Mouse (Mus musculus) ES-E14 (cell line): ENCODE results near the gene B4galnt3. TPM values are rescaled to one million over a fixed set of nuclear protein-coding genes. Genes with fewer than 3 reads are reported as not detected.

ENCODE experiments used
- DNase-seq: peaks from one replicate; pipeline ENCODE4 v3.0.0-alpha.2; 2013; ENCODE audit warnings: low read depth, low spot score
- H3K27ac ChIP-seq: 2 replicates; pipeline ENCODE4 v1.5.1; 2012; ENCODE audit warnings: low read depth, mild to moderate bottlenecking, low read length, moderate library complexity, mixed read lengths; ENCODE audit not compliant: poor library complexity, insufficient read depth, severe bottlenecking
- H3K36me3 ChIP-seq: 2 replicates; pipeline ENCODE4 v1.6.1; 2012; ENCODE audit warnings: mild to moderate bottlenecking, low read length, moderate library complexity, mixed read lengths; ENCODE audit not compliant: control insufficient read depth, poor library complexity, insufficient read depth, severe bottlenecking
- H3K4me1 ChIP-seq, 2 experiments: fragments of 150-350 bp in 1 of 2; sonication (generic) in 1 of 2; 2 replicates each; pipeline ENCODE4 v1.6.1; 2012; ENCODE audit warnings: low read length in 2 of 2, mild to moderate bottlenecking in 1 of 2, mixed read lengths in 1 of 2; ENCODE audit not compliant: control insufficient read depth in 2 of 2, insufficient read depth in 2 of 2, poor library complexity in 1 of 2
- H3K4me3 ChIP-seq, 2 experiments: fragments of 150-350 bp in 1 of 2; sonication (generic) in 1 of 2; 2 replicates each; pipeline ENCODE4 v1.5.1; 2012; ENCODE audit warnings: low read length in 2 of 2, low read depth in 1 of 2, mild to moderate bottlenecking in 1 of 2, mixed read lengths in 1 of 2; ENCODE audit not compliant: insufficient read depth in 1 of 2, poor library complexity in 1 of 2, severe bottlenecking in 1 of 2
- H3K9ac ChIP-seq: 2 replicates; pipeline ENCODE4 v1.6.1; 2012; ENCODE audit warnings: low read depth, mild to moderate bottlenecking, low read length, mixed read lengths; ENCODE audit not compliant: poor library complexity, insufficient read depth, severe bottlenecking
- H3K9me3 ChIP-seq: fragments of 150-350 bp; sonication (generic); 2 replicates; pipeline ENCODE4 v1.6.1; 2012; ENCODE audit warnings: low read depth, mild to moderate bottlenecking, low read length; ENCODE audit not compliant: control insufficient read depth, insufficient read depth
- CHD2 ChIP-seq: IDR thresholded peaks from 2 replicates; pipeline ENCODE4 v1.6.1; 2014; ENCODE audit warnings: mild to moderate bottlenecking, low read depth, low read length, inconsistent platforms
- HCFC1 ChIP-seq: IDR thresholded peaks from 2 replicates; pipeline ENCODE4 v1.6.1; 2012; ENCODE audit warnings: low read length, inconsistent platforms, borderline replicate concordance; ENCODE audit not compliant: insufficient read depth
- MAFK ChIP-seq: IDR thresholded peaks from 2 replicates; pipeline ENCODE4 v1.6.1; 2014; ENCODE audit warnings: mild to moderate bottlenecking, low read depth, low read length, inconsistent platforms; ENCODE audit not compliant: insufficient read depth
- ZC3H11A ChIP-seq: IDR thresholded peaks from 2 replicates; pipeline ENCODE4 v1.6.1; 2012; ENCODE audit warnings: low read depth, mild to moderate bottlenecking, inconsistent platforms, low read length, borderline replicate concordance
- ZNF384 ChIP-seq: IDR thresholded peaks from 2 replicates; pipeline ENCODE4 v1.6.1; 2012; ENCODE audit warnings: low read depth, low read length, inconsistent platforms
- in situ Hi-C, 2 experiments: fragments of 600-800 bp; cut with MboI; formaldehyde crosslinking; loops; one replicate each; pipeline ENCODE4 v1.15.1; 2025; ENCODE audit warnings: low sequenced_read_pairs in 2 of 2, inconsistent platforms in 1 of 2; ENCODE audit not compliant: unreplicated experiment in 2 of 2
- total RNA-seq: library from RNA; depleted of rRNA; stranded (reverse); fragments of 300-350 nt; gene quantifications from 2 replicates; pipeline ENCODE4 v1.2.3, GENCODE M21; 2012

B4galnt3 gene
- total RNA-seq, 1 experiment, result 34.1 TPM

GRCm38 (mm10) chr6:120251010-120251409 lies 43.3 kb downstream of the B4galnt3 start:
- TF ChIP-seq MAFK (no peak), ZNF384 (no peak), ZC3H11A (no peak)
- Histone ChIP-seq H3K36me3 (0 out of 2 replicates have a peak, but pooled peaks cover 2% of the 10 kb centered on the region), H3K9ac (no peak overlapping the region), H3K27ac (no peak overlapping the region), H3K4me3 (no peak overlapping the region), H3K9me3 (no peaks in the 10 kb centered on the region), H3K4me1 (peaks cover 9 to 11% of the 10 kb centered on the region in 2 experiments; a peak in 3 of 4 replicates)
- DNase-seq, result no peak
- in situ Hi-C loops, result no loop called here

- Histone ChIP-seq H3K4me3 (no peak overlapping the region), H3K9ac (no peak overlapping the region), H3K4me1 (peaks cover 2 to 3% of the 10 kb centered on the region in 2 experiments; a peak in 2 of 4 replicates), H3K9me3 (no peaks in the 10 kb centered on the region), H3K27ac (no peak overlapping the region), H3K36me3 (0 out of 2 replicates have a peak, but pooled peaks cover 2% of the 10 kb centered on the region)
- TF ChIP-seq MAFK (no peak), CHD2 (no peak), ZC3H11A (no peak), ZNF384 (no peak), HCFC1 (no peak)
- in situ Hi-C loops, result no loop called here
- DNase-seq, result no peak
Observed at GRCm38 (mm10) chr6:120249831-120250230, 44.5 kb downstream of the B4galnt3 start.

- Histone ChIP-seq H3K36me3 (no peaks in the 10 kb centered on the region), H3K4me3 (no peak overlapping the region), H3K27ac (no peak overlapping the region), H3K9me3 (no peaks in the 10 kb centered on the region), H3K9ac (no peak overlapping the region), H3K4me1 (no peaks in the 10 kb centered on the region)
- TF ChIP-seq CHD2, result no peak
- TF ChIP-seq ZNF384, result no peak
- TF ChIP-seq HCFC1, result no peak
- TF ChIP-seq MAFK, result no peak
- no peak for TF ChIP-seq ZC3H11A
- in situ Hi-C loops, result no loop called here
- DNase-seq, result no peak
Observed at GRCm38 (mm10) chr6:120246676-120247075, 47.7 kb downstream of the B4galnt3 start.

GRCm38 (mm10) chr6:120243250-120243649 lies 51.1 kb downstream of the B4galnt3 start:
- Histone ChIP-seq H3K9ac (no peak overlapping the region), H3K36me3 (no peaks in the 10 kb centered on the region), H3K9me3 (no peaks in the 10 kb centered on the region), H3K27ac (no peak overlapping the region), H3K4me3 (no peak overlapping the region), H3K4me1 (peaks cover 0 to 4% of the 10 kb centered on the region in 2 experiments; a peak in 1 of 4 replicates)
- in situ Hi-C loops, result no loop called here
- DNase-seq, result no peak
- TF ChIP-seq CHD2 (no peak), HCFC1 (no peak), MAFK (no peak), ZC3H11A (no peak), ZNF384 (no peak)

GRCm38 (mm10) chr6:120242530-120242929 lies 51.8 kb downstream of the B4galnt3 start:
- in situ Hi-C loops, result no loop called here
- H3K9me3 ChIP-seq, result no peaks in the 10 kb centered on the region
- no peak overlapping the region for H3K9ac ChIP-seq
- no peak for DNase-seq
- H3K27ac ChIP-seq, result no peak overlapping the region
- peaks cover 0 to 6% of the 10 kb centered on the region in 2 experiments; a peak in 2 of 4 replicates for H3K4me1 ChIP-seq
- no peak overlapping the region for H3K4me3 ChIP-seq
- H3K36me3 ChIP-seq, result no peaks in the 10 kb centered on the region
- TF ChIP-seq MAFK, result no peak
- TF ChIP-seq ZC3H11A, result no peak
- TF ChIP-seq CHD2, result no peak
- no peak for TF ChIP-seq ZNF384
- TF ChIP-seq HCFC1, result no peak
